ENCODE assay signal across 14 mouse cellular contexts in genomic region chr8:124795781-124796488, GRCm38 (mm10). TPM values are rescaled to one million over a fixed set of nuclear protein-coding genes. Genes with fewer than 3 reads are reported as not detected.
DNase-seq lines count a peak whose midpoint lies in the region; ATAC-seq lines count a peak whose summit lies in the region.
"Had no signal": no experiment of that assay in that cellular context is flagged by ENCODE, and none has a peak within 500 bp of the region (broad histone marks: within the 10 kb centered on the region; RNA-seq: fewer than 3 reads in every experiment).

No protein-coding gene starts in this region.

- H3K27ac ChIP-seq in neural tube, embryonic 11.5 days (ENCODE audit: low read depth, low read length): no peak overlapping the region
- H3K27ac ChIP-seq in hindbrain, embryonic 10.5 days: no peak overlapping the region
- H3K27ac ChIP-seq in midbrain, embryonic 13.5 days: no peak overlapping the region
- no peak overlapping the region for H3K27ac ChIP-seq in heart, embryonic 12.5 days (ENCODE audit: poor library complexity, severe bottlenecking)
- H3K27ac ChIP-seq: stomach, postnatal 0 days had no signal

- no peaks in the 10 kb centered on the region for H3K36me3 ChIP-seq in neural tube, embryonic 11.5 days (ENCODE audit: control insufficient read depth, insufficient read depth, low read length)
- no peaks in the 10 kb centered on the region for H3K36me3 ChIP-seq in hindbrain, embryonic 10.5 days
- H3K36me3 ChIP-seq in midbrain, embryonic 13.5 days: no peaks in the 10 kb centered on the region; the same call in 1 of the 2 replicates
- no peaks in the 10 kb centered on the region for H3K36me3 ChIP-seq in heart, embryonic 12.5 days

- peak overlapping the region; percentile 94 for H3K4me2 ChIP-seq in neural tube, embryonic 11.5 days (ENCODE audit: low read depth)
- peak overlapping the region; percentile 82 for H3K4me2 ChIP-seq in midbrain, embryonic 13.5 days (replicated peaks)
- H3K4me2 ChIP-seq in heart, embryonic 12.5 days: no peak overlapping the region

- no peak for DNase-seq in neural tube, embryonic 11.5 days (ENCODE audit: low spot score)
- no peak for DNase-seq in neural tube, embryonic 10.5 days (ENCODE audit: extremely low spot score, low spot score)
- DNase-seq in hindbrain, embryonic 10.5 days (ENCODE audit: low spot score): no peak
- no peak for DNase-seq in gastrocnemius, adult 18-20 months (ENCODE audit: low spot score)
- DNase-seq in thymus, postnatal 36 days: no peak
- DNase-seq: adrenal gland, adult 8-10 months; heart, adult 18-20 months; heart, postnatal 14 days; lung, adult 18-20 months had no signal

- H3K9ac ChIP-seq in neural tube, embryonic 11.5 days (ENCODE audit: low read length): no peak overlapping the region
- peak overlapping the region; percentile 86 for H3K9ac ChIP-seq in midbrain, embryonic 13.5 days (replicated peaks)
- H3K9ac ChIP-seq in heart, embryonic 12.5 days: no peak overlapping the region

- peaks cover 28% of the 10 kb centered on the region for H3K27me3 ChIP-seq in neural tube, embryonic 11.5 days (ENCODE audit: control insufficient read depth, insufficient read depth, low read length)
- peaks cover 78% of the 10 kb centered on the region for H3K27me3 ChIP-seq in hindbrain, embryonic 10.5 days (ENCODE audit: insufficient read depth, poor library complexity, severe bottlenecking)
- H3K27me3 ChIP-seq in midbrain, embryonic 13.5 days: peaks cover 43% of the 10 kb centered on the region
- H3K27me3 ChIP-seq in heart, embryonic 12.5 days (replicated peaks): peaks cover 63% of the 10 kb centered on the region

- peaks cover 15% of the 10 kb centered on the region for H3K4me1 ChIP-seq in neural tube, embryonic 11.5 days (ENCODE audit: control insufficient read depth, insufficient read depth, low read length)
- peaks cover 38% of the 10 kb centered on the region for H3K4me1 ChIP-seq in hindbrain, embryonic 10.5 days (replicated peaks)
- peaks cover 71% of the 10 kb centered on the region for H3K4me1 ChIP-seq in midbrain, embryonic 13.5 days (replicated peaks)
- peaks cover 28% of the 10 kb centered on the region for H3K4me1 ChIP-seq in heart, embryonic 12.5 days (replicated peaks)

- ATAC-seq in neural tube, embryonic 11.5 days (ENCODE audit: insufficient read depth, low FRiP score, low TSS enrichment): no peak
- ATAC-seq in midbrain, embryonic 13.5 days: no peak
- no peak for ATAC-seq in heart, embryonic 12.5 days (ENCODE audit: insufficient number of reproducible peaks, low FRiP score)

- WGBS in neural tube, embryonic 11.5 days: 73% methylated on average over 8 of the region's 8 CpGs
- WGBS in hindbrain, embryonic 10.5 days: 75% methylated on average over 8 of the region's 8 CpGs
- 73% methylated on average over 8 of the region's 8 CpGs for WGBS in midbrain, embryonic 13.5 days
- WGBS in heart, embryonic 12.5 days: 68% methylated on average over 8 of the region's 8 CpGs

- no peaks in the 10 kb centered on the region for H3K9me3 ChIP-seq in neural tube, embryonic 11.5 days (ENCODE audit: control insufficient read depth, low read length)
- no peaks in the 10 kb centered on the region for H3K9me3 ChIP-seq in hindbrain, embryonic 10.5 days
- no peaks in the 10 kb centered on the region for H3K9me3 ChIP-seq in midbrain, embryonic 13.5 days
- no peaks in the 10 kb centered on the region for H3K9me3 ChIP-seq in heart, embryonic 12.5 days (replicated peaks)

- H3K4me3 ChIP-seq in neural tube, embryonic 11.5 days (ENCODE audit: low read depth, low read length): peak overlapping the region; percentile 65
- H3K4me3 ChIP-seq in hindbrain, embryonic 10.5 days: peak overlapping the region; percentile 67; the same call in 1 of the 2 replicates
- H3K4me3 ChIP-seq in midbrain, embryonic 13.5 days (replicated peaks): peak overlapping the region; percentile 87
- H3K4me3 ChIP-seq in heart, embryonic 12.5 days: no peak overlapping the region

RNA-seq across cellular contexts. Expression of gene Trim67, which starts 3.0 kb away (rescaled TPM):
- 7.1 and 7.5 TPM in 2 replicates for polyA plus RNA-seq in neural tube, embryonic 11.5 days (2014; fragmentation: Nextera tagmentation; extraction: Ambion mirVana)
- polyA plus RNA-seq in hindbrain, embryonic 10.5 days (2016; fragmentation: Nextera tagmentation; extraction: Ambion mirVana): 0.81 and 3.3 TPM in 2 replicates
- 16.8 and 17.6 TPM in 2 replicates for polyA plus RNA-seq in midbrain, embryonic 13.5 days (2015; fragmentation: Nextera tagmentation; extraction: Ambion mirVana)
- polyA plus RNA-seq in heart, embryonic 12.5 days (2016; fragmentation: Nextera tagmentation; extraction: Ambion mirVana): 0.24 and 0.33 TPM in 2 replicates
- under 1 TPM; 0.05 to 0.21 TPM for total RNA-seq in gastrocnemius, adult 18-20 months (2021)
- total RNA-seq: common myeloid progenitor, adult 5-6 weeks; megakaryocyte progenitor cell, adult 5-6 weeks had no signal

RNA-seq across cellular contexts. Expression of gene Fam89a, which starts 44.3 kb away (rescaled TPM):
- polyA plus RNA-seq in neural tube, embryonic 11.5 days (2014; fragmentation: Nextera tagmentation; extraction: Ambion mirVana): 4.1 and 5.5 TPM in 2 replicates
- 4.3 and 6.7 TPM in 2 replicates for polyA plus RNA-seq in hindbrain, embryonic 10.5 days (2016; fragmentation: Nextera tagmentation; extraction: Ambion mirVana)
- polyA plus RNA-seq in midbrain, embryonic 13.5 days (2015; fragmentation: Nextera tagmentation; extraction: Ambion mirVana): 0.40 and 0.43 TPM in 2 replicates
- 2.6 and 2.8 TPM in 2 replicates for polyA plus RNA-seq in heart, embryonic 12.5 days (2016; fragmentation: Nextera tagmentation; extraction: Ambion mirVana)
- total RNA-seq in gastrocnemius, adult 18-20 months (2021): 1 to 10 TPM in 1 of 2 experiments, under 1 TPM in 1; 0.62 to 1.5 TPM
- total RNA-seq: common myeloid progenitor, adult 5-6 weeks; megakaryocyte progenitor cell, adult 5-6 weeks had no signal
